Mouse (Mus musculus) gonadal fat pad, adult 2 months (tissue): ENCODE results near the gene Ces1b. TPM values are rescaled to one million over a fixed set of nuclear protein-coding genes. Genes with fewer than 3 reads are reported as not detected.

Experiments
- DNase-seq: peaks from one replicate; pipeline ENCODE4 v3.0.0-alpha.2; 2012; ENCODE audit warnings: low read depth
- polyA plus RNA-seq: library from polyadenylated mRNA; depleted of rRNA; stranded (reverse); fragments of >200 nt; gene quantifications from 2 replicates; pipeline ENCODE4 v1.2.3, GENCODE M21; 2012; rRNA removed

The Ces1b gene
- 0.27 and 0.35 TPM in 2 replicates for polyA plus RNA-seq

- no peak for DNase-seq
Observed at GRCm38 (mm10) chr8:93079887-93080286, at the start of gene Ces1b. Gene Ces1b (minus strand): TSS chr8:93080017.

- no peak for DNase-seq
Observed at GRCm38 (mm10) chr8:93126476-93126875, 46.7 kb upstream of the Ces1b start.

GRCm38 (mm10) chr8:93122005-93122404, 42.2 kb upstream of the Ces1b start:
- DNase-seq: no peak

DNA sequence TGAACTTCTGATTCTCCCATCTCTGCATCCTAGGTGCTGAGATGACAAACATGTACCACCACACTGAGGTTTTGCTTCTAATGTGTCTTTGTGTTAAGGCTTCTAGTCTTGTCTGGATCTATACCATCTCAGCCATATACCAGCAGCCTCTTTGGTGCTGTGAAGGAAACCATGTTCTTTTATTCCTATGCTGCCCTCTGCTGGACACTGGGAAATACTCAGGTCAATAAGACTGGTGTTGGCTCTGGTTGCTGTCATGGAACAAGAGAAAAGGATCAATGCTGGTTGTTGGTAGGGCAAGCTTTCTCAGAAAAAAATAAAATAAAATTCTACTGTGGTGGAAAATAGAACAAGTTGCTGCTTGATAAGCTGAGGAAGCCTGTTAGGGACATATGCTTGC, 15.6 kb upstream of the Ces1b start:
- DNase-seq: no peak

DNA sequence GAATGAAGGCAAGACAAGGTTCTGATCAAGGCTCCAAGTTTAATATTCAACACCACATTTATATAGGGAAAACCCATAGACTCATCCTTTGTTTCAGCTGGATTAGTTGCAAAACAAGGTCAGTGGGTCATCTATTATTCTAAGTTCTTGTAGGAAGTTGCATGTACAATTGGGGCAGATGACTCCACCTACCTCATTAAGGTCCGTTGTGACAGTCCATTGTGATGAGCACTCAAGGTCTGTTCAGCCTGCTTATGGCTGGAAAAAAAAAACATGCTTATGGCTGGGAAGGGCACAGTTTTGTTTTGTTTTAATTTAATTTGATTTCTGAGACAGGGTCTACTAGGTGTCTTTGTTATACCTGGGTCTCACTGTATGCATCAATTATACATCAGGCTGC, 11.5 kb upstream of the Ces1b start:
- no peak for DNase-seq

DNA sequence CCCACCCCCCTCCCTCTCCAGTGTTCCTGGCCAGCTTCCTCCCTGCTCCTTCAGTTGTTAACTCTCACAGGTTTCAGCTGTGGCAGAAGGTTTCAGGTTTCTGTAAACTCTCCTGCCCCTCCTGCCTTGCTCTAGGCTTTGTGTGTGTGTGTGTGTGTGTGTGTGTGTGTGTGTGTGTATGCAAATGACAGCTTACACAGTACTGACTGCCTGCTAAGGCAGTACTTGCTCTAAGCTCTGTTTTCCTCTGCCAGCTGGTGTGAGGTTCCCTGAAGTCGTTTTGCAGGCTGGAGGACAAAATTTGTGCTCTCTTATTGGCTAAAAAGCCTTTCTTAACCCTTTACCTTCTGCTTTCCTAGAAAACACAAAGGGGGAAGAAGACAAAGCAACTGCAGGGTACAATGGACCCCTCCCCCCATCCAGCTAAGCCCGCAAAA, 8.9 kb upstream of the Ces1b start:
- no peak for DNase-seq

DNA sequence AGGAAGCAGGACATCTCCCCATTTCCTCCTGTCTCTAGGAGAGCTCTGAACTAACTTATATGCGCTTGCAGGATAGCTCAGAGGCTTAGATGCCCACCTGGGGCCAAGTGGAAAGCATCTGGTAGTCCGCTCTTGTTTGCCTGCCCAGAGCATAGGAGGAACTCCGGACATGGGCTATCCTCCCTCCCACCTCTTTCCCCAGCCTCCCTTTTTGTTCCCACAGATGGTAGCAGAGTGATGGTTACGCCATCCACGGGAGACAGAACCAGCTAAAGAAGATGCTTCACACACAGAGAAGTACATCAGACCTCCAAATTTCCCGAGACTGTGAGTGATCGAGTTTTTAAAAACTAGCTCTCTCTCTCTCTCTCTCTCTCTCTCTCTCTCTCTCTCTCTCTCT, 8.4 kb upstream of the Ces1b start:
- DNase-seq: no peak

DNA sequence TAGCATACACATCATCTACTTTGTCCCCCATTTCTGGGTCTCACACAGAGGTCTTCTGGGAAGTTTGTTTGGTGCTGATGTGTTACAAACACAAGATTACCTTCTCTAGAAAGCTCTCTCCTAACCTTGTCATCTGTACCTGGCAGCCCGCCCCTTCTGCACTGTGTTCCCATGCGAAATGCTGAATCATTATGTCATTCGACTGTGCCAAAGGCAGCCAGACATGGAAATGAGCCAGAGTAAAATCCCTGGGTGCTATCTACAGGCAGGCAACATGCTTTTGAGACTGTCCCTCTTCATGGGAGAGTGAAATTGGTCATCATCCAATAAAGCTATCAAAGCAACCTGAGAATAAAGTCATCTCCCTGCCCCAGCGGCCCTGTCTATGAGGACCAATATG, 4.6 kb downstream of the Ces1b start:
- no peak for DNase-seq

DNA sequence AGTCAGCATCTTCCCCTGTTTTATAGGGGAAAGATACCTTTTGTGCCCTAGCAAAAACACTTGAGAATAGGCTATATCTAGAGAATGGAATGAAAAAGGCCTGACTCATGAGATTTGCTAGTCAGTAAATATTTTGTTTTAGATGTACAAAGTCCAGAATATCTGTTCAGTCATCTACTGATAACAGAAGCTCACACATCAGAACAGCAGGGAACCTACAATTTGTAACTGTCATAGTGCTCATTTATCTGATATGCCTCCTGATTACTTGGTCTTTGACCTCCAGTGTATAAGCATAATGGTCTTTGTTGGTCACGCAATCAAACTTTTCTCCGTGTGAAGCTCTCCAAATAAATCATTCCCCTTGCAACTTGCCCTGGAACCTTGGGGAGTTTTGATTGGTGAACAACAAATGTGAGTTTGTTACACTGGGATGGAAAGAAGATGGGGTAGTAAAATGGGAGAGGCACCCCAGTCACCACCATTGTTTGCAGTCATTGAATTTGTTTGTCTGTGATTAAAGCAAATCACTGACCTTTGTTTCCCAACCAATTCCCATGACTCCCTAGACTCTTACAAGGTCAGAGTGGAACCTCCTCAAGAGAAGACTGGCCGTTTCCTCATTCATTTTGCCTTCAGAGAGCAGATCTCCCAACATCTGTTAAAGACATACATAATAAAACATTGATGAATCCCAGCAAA, 16.2 kb downstream of the Ces1b start:
- no peak for DNase-seq

GRCm38 (mm10) chr8:93059185-93059584, 20.6 kb downstream of the Ces1b start:
- DNase-seq: no peak

DNA sequence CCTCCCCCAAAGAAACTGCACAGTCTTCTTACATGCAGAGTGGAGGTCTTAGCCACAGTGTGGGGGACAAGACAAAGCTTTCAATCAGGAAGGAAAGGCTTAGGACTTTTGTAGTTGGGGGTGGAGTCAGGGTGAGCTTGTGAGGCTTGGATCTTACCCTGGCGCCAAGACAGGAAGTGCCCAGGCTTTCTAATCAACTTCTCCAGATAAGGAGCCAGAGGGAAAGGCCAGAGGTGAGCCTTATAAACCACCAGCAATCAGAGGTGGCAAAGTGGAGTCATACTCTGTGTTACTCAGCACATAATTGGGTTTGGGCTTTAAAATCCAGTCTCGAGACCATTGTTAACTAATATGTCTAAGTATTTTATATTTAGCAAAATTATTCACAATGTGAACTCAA, 24.6 kb downstream of the Ces1b start:
- DNase-seq: no peak

DNA sequence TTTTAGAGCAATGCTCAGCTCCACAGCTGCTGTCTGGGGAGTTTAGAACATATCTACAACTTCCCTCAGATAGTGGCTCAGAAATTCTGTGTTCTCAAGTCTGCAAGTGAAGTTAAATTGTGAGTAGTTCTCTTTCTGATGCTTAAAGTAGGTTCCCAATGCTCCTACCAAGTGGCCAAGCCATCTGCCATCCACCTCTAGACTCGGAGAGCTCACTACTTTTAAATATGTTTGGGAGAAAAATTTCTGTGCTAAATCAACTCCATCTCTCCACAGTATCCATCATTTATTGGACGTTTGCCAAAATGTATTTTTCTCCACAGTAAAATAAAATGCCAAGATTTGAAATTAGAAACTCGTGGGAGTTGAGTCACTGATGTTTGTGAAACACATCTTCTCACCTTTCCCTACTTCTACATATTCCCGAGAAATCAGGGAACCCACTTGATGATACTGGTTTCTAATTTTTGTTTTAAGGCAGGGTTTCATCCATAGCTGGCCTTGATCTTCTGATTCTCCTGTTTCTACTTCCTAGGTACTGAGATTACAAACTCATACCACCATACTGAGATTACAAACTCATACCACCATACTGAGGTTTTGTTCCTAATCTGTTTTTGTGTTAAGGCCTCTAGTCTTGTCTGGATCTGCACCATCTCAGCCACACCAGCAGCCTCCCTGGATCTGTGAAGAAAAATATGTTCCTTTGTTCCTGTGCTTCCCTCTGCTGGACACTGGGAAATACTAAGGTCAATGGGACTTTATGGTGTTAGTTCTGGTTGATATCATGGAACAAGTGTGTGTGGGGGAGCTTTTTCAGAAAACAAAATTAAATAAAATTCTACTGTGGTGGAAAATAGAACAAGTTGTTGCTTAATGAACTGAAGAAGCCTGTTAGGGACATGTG, 31.1 kb downstream of the Ces1b start:
- DNase-seq: no peak

DNA sequence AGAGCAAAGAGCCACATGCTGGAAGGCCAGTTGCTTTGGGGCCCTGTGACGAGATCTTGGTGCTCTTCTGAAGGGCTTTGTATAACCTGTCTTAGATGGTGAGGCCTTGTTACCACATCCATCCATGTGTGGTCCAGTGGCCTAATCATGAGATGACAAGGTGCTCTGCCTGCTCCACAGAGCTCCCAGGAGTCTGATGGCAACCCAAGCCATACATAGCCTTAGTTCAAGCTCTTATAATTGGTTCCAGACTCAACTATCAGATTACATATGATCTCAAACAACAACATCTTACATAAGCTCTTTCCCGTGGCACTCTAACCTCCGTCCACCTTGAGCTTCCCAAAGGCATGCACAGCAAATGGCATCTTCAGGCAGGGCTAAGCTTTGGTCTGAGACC, 31.7 kb downstream of the Ces1b start, which contains the start of gene Ces1a:
TSS of gene Ces1a (minus strand) at position 101 of the 400 bp plus-strand sequence.
- no peak for DNase-seq

DNA sequence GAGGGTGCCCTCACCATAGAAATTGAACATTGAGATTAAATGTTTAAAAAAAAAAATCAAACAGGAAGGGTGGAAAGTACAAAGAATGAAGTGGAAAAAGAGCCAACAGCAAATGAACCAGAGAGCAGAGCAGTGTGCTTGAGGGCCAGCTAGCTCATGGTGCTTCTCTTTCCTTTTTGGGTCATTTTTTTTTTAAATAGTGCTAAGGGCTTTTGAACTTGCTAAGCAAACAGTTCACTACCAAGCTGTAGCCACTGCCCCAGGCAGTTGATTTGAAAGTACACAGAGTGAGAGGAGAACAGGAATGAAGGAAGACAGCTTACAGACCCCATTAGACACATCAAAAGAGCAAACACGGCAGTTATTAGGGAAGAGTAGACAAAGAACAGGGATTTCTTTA, 36.7 kb downstream of the Ces1b start:
- DNase-seq: no peak

- DNase-seq: no peak
Observed at GRCm38 (mm10) chr8:93040776-93041567, 38.8 kb downstream of the Ces1b start.

DNA sequence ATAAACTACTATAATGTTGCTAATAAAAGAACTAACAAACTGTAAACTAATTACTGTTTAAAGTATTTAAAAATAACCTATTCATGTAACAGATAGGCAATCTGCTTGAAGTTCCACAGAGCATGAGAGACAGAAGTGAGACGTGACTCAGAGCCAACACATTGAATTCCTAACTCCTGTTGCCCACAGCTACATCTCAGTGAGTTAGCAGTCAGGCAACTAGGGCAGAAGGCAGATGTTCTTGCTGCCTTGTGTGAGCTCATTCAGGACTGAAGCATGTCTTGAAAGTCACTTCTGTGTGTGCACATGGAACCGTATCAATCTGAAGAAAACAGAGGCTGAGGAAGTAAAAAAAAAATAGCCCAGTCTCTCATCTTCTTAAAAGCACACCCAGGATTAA, 39.6 kb downstream of the Ces1b start:
- no peak for DNase-seq

DNA sequence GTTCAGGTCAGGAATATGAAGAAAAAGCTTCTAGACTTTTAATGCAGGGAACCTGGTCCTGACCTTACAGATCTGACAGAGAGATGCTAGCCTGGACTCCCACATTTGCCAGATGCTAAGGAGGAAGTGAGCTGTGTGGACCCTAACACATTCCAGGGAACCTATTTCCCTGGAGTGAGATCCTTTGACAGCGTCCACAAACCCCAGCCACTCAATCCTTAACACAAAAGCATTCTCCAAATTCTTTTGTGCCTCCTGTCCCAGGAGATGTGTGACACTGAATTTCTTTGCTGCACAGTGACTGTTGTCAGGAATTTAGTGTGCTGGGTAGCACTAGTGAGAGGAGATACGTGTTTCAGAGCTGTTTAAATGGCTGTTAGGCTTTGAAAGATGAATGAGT, 41.0 kb downstream of the Ces1b start:
- DNase-seq: no peak

DNA sequence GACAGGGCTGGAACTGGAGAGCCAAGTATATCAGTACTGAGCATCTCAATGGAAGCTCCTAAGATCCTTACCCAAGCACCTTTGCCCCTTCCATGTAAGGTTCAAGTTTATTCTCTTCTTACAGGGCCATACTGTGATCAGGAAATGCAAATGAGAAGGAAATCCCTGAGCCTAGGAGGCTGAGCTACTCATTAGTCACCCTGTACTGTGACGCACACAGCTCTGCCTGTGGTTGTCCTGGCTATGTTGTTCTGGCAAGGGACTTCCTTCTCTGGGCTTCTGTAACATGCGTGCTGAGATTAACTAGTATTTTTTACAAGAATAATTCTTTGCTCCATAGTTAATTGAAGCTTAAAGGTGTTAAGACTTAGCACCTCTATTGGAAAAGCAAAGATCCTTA, 49.2 kb downstream of the Ces1b start:
- no peak for DNase-seq

DNA sequence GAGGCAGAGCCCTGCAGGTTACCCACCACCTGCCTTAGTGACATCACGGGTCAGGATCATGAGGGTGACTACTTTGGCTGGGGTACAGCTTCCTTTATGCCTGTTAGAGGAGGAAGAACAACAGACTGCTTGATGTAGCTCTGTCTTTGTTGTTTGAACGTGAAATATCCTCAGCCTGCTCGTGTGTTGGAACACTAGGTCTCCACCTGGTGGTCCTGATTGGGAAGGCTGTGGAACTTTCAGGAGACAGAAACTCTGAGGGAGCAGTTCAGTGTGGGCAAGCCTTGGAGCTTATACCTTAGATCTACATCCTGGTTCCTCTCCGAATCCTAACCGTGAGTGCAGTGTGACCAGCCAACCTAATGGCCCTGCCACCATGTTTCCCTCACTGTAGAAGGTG, 58.1 kb downstream of the Ces1b start:
- DNase-seq: no peak

GRCm38 (mm10) chr8:93014300-93014699, 65.5 kb downstream of the Ces1b start:
- DNase-seq: no peak

- no peak for DNase-seq
Observed at GRCm38 (mm10) chr8:93012226-93012625, 67.6 kb downstream of the Ces1b start.

DNA sequence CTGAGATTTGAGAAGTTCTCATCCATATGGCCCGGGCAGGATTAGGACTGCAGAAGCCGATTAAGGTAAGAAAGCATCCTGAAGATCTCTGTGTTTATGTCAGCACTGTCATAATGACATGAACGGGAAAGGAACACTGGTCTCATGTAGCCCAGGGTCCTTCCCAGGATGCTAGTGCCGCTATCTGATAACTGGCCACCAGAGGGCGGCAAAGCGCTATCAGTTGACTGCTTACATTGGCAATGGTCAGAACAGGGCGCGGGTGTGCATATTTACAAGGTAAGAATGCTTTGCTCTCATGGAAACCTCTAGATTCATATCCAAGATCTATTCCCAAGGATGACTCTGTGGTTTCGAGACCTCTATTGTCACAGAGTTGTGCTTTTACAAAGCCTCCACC, 68.4 kb downstream of the Ces1b start:
- DNase-seq: no peak
